Mouse (Mus musculus) olfactory bulb, adult 2 months (tissue): ENCODE results near the gene Wasf2.

Experiments used
- CTCF ChIP-seq: fragments of 200-500 bp; IDR thresholded peaks from 2 replicates; pipeline ENCODE4 v1.5.1; 2012; ENCODE audit warnings: low read depth, mild to moderate bottlenecking, low read length, moderate library complexity; ENCODE audit not compliant: insufficient read depth
- POLR2A ChIP-seq: fragments of 200-500 bp; IDR thresholded peaks from 2 replicates; pipeline ENCODE4 v1.6.1; 2012; ENCODE audit warnings: mild to moderate bottlenecking, low read depth, low read length, moderate library complexity; ENCODE audit not compliant: insufficient read depth

DNA sequence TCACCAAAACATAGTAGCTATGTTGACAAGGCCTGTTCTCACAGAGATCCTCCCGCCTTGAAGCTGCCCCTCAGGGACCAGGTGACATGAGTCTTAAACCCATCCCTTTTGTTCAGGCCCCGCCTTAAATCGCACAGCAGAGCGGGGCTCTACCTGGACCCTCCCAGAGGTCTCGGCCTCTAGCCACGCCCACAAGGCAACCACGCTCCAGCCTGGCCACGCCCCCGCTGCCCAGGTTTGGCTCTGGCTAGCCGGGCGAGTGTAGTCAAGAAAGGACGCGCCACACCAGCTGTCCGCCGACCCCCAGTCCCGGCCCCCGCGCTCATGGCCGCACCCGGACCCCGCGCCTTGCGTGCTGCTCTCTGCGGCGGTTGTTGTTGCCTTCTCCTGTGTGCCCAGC, 90.4 kb downstream of the Wasf2 start:
- no peak for TF ChIP-seq CTCF
- no peak for TF ChIP-seq POLR2A
